Mouse (Mus musculus): ENCODE results near the gene Larp1.
A peak's percentile ranks its signal among the peaks of the same experiment; 100 is the strongest.

Gene Larp1

GRCm38 (mm10) chr11:58102581-58103343 lies 93.9 kb downstream of the Larp1 start:
- no peak for DNase-seq

- no peak for DNase-seq
These were observed 94.4 kb downstream of the Larp1 start for GRCm38 (mm10) chr11:58103344-58103653.

DNA sequence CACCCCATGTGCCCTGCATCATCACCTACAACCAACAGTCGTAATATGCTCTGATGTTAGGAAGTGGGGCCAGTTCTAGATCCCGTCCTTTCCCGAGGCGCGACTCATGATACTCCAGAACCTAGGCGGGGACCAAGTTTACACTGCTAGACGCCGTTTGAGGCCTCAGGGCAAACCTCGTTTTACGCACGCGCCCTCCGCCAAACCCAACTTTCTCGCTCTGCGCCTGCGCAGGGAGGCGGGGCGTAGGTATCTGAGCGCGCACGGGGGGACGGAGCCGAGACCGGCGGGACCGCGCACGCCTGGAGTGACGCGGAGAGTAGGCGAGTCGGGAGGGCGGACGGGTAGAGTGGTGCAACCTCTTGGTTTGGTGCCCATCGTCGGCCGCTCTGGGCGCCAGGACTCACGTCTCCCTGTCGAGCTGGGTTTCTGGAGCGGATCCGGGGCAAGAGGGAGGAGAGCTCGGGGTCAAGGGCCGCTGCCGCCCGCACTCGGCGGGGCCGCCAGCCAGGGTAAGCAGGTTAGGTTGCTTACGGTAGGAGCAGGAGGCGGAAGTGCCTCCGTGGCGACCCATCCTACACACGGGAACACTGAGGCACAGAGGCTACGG lies 94.9 kb downstream of the Larp1 start, which contains the start of gene Cnot8:
Gene Cnot8 (plus strand): TSS at position 457 of the 610 bp plus-strand sequence.
- peak; percentile 99 for DNase-seq

DNA sequence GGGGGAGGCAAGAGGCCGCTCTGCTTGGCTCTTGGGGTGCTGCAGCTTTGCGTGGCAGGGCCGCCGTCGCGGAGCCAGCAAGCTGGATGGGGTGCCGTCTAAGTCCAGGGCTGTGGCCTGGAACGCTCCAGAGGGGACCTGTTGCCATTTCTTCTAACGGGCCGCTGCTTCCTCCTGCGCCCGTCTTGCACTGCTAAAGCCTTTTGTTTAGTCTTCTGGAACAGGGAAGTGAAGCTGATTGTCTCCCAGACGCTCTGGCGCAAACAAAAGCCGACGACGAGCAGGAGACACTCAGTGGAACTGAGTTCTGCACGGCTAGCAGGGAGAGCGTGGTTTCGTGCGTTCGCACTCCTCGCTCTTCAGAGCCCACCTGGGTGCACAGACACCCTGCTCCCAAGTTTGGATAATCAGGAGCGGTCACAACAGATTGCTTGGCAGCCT lies 95.5 kb downstream of the Larp1 start:
- no peak for DNase-seq

DNA sequence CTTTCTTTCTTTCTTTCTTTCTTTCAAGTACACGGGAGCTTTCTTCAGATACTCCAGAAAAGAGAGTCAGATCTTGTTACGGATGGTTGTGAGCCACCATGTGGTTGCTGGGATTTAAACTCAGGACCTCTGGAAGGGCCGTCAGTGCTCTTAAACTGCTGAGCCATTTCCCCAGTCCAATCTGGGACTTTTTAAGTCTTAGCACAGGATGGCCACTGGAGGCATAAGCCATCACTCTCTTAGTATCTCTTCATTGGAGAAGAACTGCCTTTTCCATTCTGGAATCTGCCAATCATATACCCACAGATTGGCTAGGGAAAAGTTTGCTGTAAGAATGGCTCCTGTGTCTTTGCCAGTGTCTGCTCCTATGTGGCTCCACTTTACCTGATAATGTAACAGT lies 98.1 kb downstream of the Larp1 start:
- no peak for DNase-seq

GRCm38 (mm10) chr11:58107664-58108337 lies 98.9 kb downstream of the Larp1 start:
- DNase-seq = no peak

All from cerebellum, adult 8-10 months (tissue).